Mouse (Mus musculus) midbrain, embryonic 15.5 days (tissue): Measurements from ENCODE around the gene Mrpl19. TPM values are rescaled to one million over a fixed set of nuclear protein-coding genes. Genes with fewer than 3 reads are reported as not detected.

Experiments
- ATAC-seq: fragments of 200-750 bp; cut with Nextera tagmentation; replicated peaks from 2 replicates; pipeline ENCODE4 v1.8.0; 2017; ENCODE audit warnings: moderate TSS enrichment
- H3K27ac ChIP-seq: fragments of 300-500 bp; sonication (generic); 2 replicates; pipeline ENCODE4 v1.5.1; 2015; ENCODE audit warnings: mild to moderate bottlenecking, inconsistent platforms
- H3K27me3 ChIP-seq: fragments of 300-500 bp; sonication (generic); replicated peaks from 2 replicates; pipeline ENCODE4 v1.6.1; 2015; ENCODE audit warnings: inconsistent platforms
- H3K36me3 ChIP-seq: fragments of 300-500 bp; sonication (generic); replicated peaks from 2 replicates; pipeline ENCODE4 v1.6.1; 2015; ENCODE audit warnings: inconsistent platforms
- H3K4me1 ChIP-seq: fragments of 300-500 bp; sonication (generic); 2 replicates; pipeline ENCODE4 v1.6.1; 2015; ENCODE audit warnings: inconsistent platforms
- H3K4me2 ChIP-seq: fragments of 300-500 bp; sonication (generic); 2 replicates; pipeline ENCODE4 v1.6.1; 2015; ENCODE audit warnings: inconsistent platforms, mild to moderate bottlenecking, moderate library complexity
- H3K4me3 ChIP-seq: fragments of 300-500 bp; sonication (generic); 2 replicates; pipeline ENCODE4 v1.5.1; 2015; ENCODE audit warnings: mild to moderate bottlenecking, inconsistent platforms
- H3K9ac ChIP-seq: fragments of 300-500 bp; sonication (generic); 2 replicates; pipeline ENCODE4 v1.6.1; 2015; ENCODE audit warnings: mild to moderate bottlenecking, inconsistent platforms
- H3K9me3 ChIP-seq: fragments of 300-500 bp; sonication (generic); 2 replicates; pipeline ENCODE4 v1.6.1; 2016; ENCODE audit warnings: inconsistent platforms
- WGBS: fragments of 180-500 bp; shearing (Covaris S2); methylation state at CpG from one replicate; pipeline ENCODE4 v1.1.7; 2015; ENCODE audit warnings: mixed read lengths; 5-methylcytosine and 5-hydroxymethylcytosine counted together
- polyA plus RNA-seq: library from polyadenylated mRNA; unstranded; fragments of >200 nt; fragmentation: Nextera tagmentation; extraction: Ambion mirVana; gene quantifications from 2 replicates; pipeline ENCODE4 v1.2.1, GENCODE M21; 2015

Mrpl19 gene
- polyA plus RNA-seq, 1 experiment from 2014 or later, result 35.1 TPM

GRCm38 (mm10) chr6:81923523-81924142 is 42.1 kb downstream of the Mrpl19 start, which contains the start of gene Gcfc2:
TSS of gene Gcfc2 (plus strand) at chr6:81923669.
- peak within 1 kb of the TSS; percentile 72 for H3K27ac ChIP-seq
- under 1% methylated on average over 56 of the region's 56 CpGs for WGBS
- ATAC-seq, result peak; percentile 97

GRCm38 (mm10) chr6:81912177-81912576 is 53.6 kb downstream of the Mrpl19 start:
- no peak overlapping the region for H3K27ac ChIP-seq
- H3K27me3 ChIP-seq, result no peaks in the 10 kb centered on the region
- no peak overlapping the region for H3K4me2 ChIP-seq
- no peak for ATAC-seq
- WGBS, result 81% methylated on average over 3 of the region's 3 CpGs
- no peak overlapping the region for H3K4me3 ChIP-seq
- no peak overlapping the region for H3K9ac ChIP-seq
- H3K9me3 ChIP-seq, result no peaks in the 10 kb centered on the region
- H3K36me3 ChIP-seq, result no peaks in the 10 kb centered on the region
- H3K4me1 ChIP-seq, result no peaks in the 10 kb centered on the region

More at GRCm38 (mm10) chr6:81923523-81924142, 42.1 kb downstream of the Mrpl19 start, which contains the start of gene Gcfc2:
- peaks cover 15% of the 10 kb centered on the region for H3K4me1 ChIP-seq
- peak within 1 kb of the TSS; percentile 53 for H3K4me2 ChIP-seq
- H3K9ac ChIP-seq, result peak within 1 kb of the TSS; percentile 86
- H3K36me3 ChIP-seq, result peaks cover 11% of the 10 kb centered on the region; the same call in 1 of the 2 replicates
- no peaks in the 10 kb centered on the region for H3K9me3 ChIP-seq
- H3K27me3 ChIP-seq, result no peaks in the 10 kb centered on the region
- H3K4me3 ChIP-seq, result peak within 1 kb of the TSS; percentile 75

- no peaks in the 10 kb centered on the region for H3K9me3 ChIP-seq
- H3K4me1 ChIP-seq, result no peaks in the 10 kb centered on the region
- no peak for ATAC-seq
- no peak overlapping the region for H3K27ac ChIP-seq
- 90% methylated on average over 4 of the region's 4 CpGs for WGBS
- no peaks in the 10 kb centered on the region for H3K36me3 ChIP-seq
- no peaks in the 10 kb centered on the region for H3K27me3 ChIP-seq
- H3K9ac ChIP-seq, result no peak overlapping the region
- no peak overlapping the region for H3K4me2 ChIP-seq
- H3K4me3 ChIP-seq, result no peak overlapping the region
These were observed 54.0 kb downstream of the Mrpl19 start for GRCm38 (mm10) chr6:81911713-81912112.

- H3K36me3 ChIP-seq, result no peaks in the 10 kb centered on the region
- H3K4me1 ChIP-seq, result no peaks in the 10 kb centered on the region
- H3K9me3 ChIP-seq, result no peaks in the 10 kb centered on the region
- no peak overlapping the region for H3K4me2 ChIP-seq
- no peaks in the 10 kb centered on the region for H3K27me3 ChIP-seq
- ATAC-seq, result no peak
- H3K9ac ChIP-seq, result no peak overlapping the region
- 95% methylated on average over 5 of the region's 5 CpGs for WGBS
- H3K27ac ChIP-seq, result no peak overlapping the region
- H3K4me3 ChIP-seq, result no peak overlapping the region
These were observed 54.5 kb downstream of the Mrpl19 start for GRCm38 (mm10) chr6:81911244-81911643.

- H3K4me1 ChIP-seq, result no peaks in the 10 kb centered on the region
- H3K9ac ChIP-seq, result no peak overlapping the region
- H3K27ac ChIP-seq, result no peak overlapping the region
- H3K36me3 ChIP-seq, result no peaks in the 10 kb centered on the region
- ATAC-seq, result no peak
- H3K27me3 ChIP-seq, result no peaks in the 10 kb centered on the region
- WGBS, result 92% methylated on average over 25 of the region's 25 CpGs
- no peaks in the 10 kb centered on the region for H3K9me3 ChIP-seq
- no peak overlapping the region for H3K4me2 ChIP-seq
- H3K4me3 ChIP-seq, result no peak overlapping the region
These were observed 55.4 kb downstream of the Mrpl19 start for GRCm38 (mm10) chr6:81910302-81910855.

Other genes starting within 250 kb of the Mrpl19 start
- 6.3 and 9.2 TPM in 2 replicates for gene Gcfc2, start 42.3 kb downstream of the Mrpl19 start, polyA plus RNA-seq
- gene Eva1a, start 75.1 kb upstream of the Mrpl19 start, polyA plus RNA-seq, result 0.63 and 0.77 TPM in 2 replicates